Mouse (Mus musculus) liver, adult 2 months (tissue): ENCODE measurements around the gene Vegfb.

Experiments used
- CTCF ChIP-seq: fragments of 200-500 bp; IDR thresholded peaks from 2 replicates; pipeline ENCODE4 v1.5.1; 2011; ENCODE audit warnings: low read depth, low read length, control low read depth
- POLR2A ChIP-seq: fragments of 200-500 bp; IDR thresholded peaks from 2 replicates; pipeline ENCODE4 v1.6.1; 2011; ENCODE audit warnings: low read length, control low read depth; ENCODE audit not compliant: insufficient read depth; ENCODE audit errors: extremely low read depth

DNA sequence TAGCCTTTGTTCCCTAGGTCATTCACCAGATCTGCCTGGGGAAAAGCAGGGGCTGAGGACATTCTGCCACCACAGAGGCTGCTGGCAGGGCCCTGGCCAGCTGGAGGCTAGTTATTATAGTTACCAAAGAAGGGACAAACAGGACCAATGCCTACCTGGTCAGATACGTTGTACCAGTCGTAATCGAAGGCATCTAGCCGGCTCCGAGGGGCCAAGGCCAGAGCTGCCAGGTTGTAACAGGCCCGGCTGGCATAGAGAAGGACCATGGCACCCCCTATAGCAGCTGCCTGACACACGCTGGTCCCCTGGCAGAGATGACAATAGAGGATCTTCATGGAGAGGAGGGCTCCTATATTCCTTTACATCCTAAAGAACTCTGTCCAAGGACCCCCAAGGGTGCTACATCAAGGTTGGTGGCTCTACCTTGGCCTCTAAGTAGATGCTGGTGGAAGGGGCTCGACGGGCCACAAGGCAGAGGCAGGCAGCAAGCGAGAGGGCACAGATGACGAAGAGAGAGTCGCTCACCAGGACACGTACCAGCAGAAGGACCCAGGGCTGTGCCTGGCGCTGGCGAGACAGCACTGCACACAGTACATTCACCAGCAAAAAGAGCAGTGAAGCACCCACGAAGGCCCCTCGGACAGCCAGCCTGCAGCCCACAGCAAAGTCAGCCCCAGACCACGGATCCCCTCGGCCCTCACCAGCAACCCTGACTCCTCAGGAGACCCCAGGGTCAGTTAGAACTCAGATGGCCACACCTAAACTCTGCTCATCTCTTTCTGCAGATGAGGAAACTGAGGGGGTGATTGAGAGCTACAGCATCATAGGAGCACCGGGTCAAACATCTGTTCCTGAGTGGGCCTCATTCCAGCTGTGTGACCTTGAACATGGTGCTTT lies 48.1 kb downstream of the Vegfb start:
- TF ChIP-seq POLR2A: no peak
- no peak for TF ChIP-seq CTCF
